Mouse (Mus musculus) common myeloid progenitor, adult 5-6 weeks (primary cell): ENCODE data around the gene Psmb2. TPM values are rescaled to one million over a fixed set of nuclear protein-coding genes. Genes with fewer than 3 reads are reported as not detected.
A peak's percentile ranks its signal among the peaks of the same experiment; 100 is the strongest.

Experiments
- ATAC-seq: replicated peaks from 2 replicates; pipeline ENCODE4 v1.8.0; 2016; ENCODE audit warnings: low read depth, mild to moderate bottlenecking, moderate TSS enrichment, inconsistent platforms; ENCODE audit not compliant: poor library complexity, severe bottlenecking
- total RNA-seq: library from RNA; stranded (forward); fragments of 200-1000, 187-1606 nt; gene quantifications from 2 replicates; pipeline ENCODE4 v1.2.3, GENCODE M21; 2017

Gene Psmb2
- 123 and 134 TPM in 2 replicates for total RNA-seq

GRCm38 (mm10) chr4:126677054-126678003 lies at the start of gene Psmb2:
TSS of gene Psmb2 (plus strand) at chr4:126677630.
- peak; percentile 97 for ATAC-seq

GRCm38 (mm10) chr4:126631922-126632321 lies 45.5 kb upstream of the Psmb2 start:
- ATAC-seq = no peak

GRCm38 (mm10) chr4:126632668-126633067 lies 44.8 kb upstream of the Psmb2 start:
- ATAC-seq = no peak

GRCm38 (mm10) chr4:126636330-126636729 lies 41.1 kb upstream of the Psmb2 start:
- ATAC-seq = no peak

- no peak for ATAC-seq
Observed at GRCm38 (mm10) chr4:126637446-126637845, 40.0 kb upstream of the Psmb2 start.

- ATAC-seq = no peak
Observed at GRCm38 (mm10) chr4:126639339-126639738, 38.1 kb upstream of the Psmb2 start.

GRCm38 (mm10) chr4:126641901-126642300 lies 35.5 kb upstream of the Psmb2 start:
- no peak for ATAC-seq

- no peak for ATAC-seq
Observed at GRCm38 (mm10) chr4:126643815-126644214, 33.6 kb upstream of the Psmb2 start.

GRCm38 (mm10) chr4:126644333-126644963 lies 33.0 kb upstream of the Psmb2 start:
- no peak for ATAC-seq

- no peak for ATAC-seq
Observed at GRCm38 (mm10) chr4:126647996-126648910, 29.2 kb upstream of the Psmb2 start.

- ATAC-seq = no peak
Observed at GRCm38 (mm10) chr4:126653148-126653547, 24.3 kb upstream of the Psmb2 start.

GRCm38 (mm10) chr4:126655356-126655755 lies 22.1 kb upstream of the Psmb2 start:
- ATAC-seq = peak; percentile 77

- ATAC-seq = no peak
Observed at GRCm38 (mm10) chr4:126661249-126661648, 16.2 kb upstream of the Psmb2 start.

- ATAC-seq = no peak
Observed at GRCm38 (mm10) chr4:126667075-126667474, 10.4 kb upstream of the Psmb2 start.

GRCm38 (mm10) chr4:126682298-126682697 lies 4.9 kb downstream of the Psmb2 start:
- no peak; the same call in 1 of the 2 replicates for ATAC-seq

- no peak for ATAC-seq
Observed at GRCm38 (mm10) chr4:126683084-126683483, 5.7 kb downstream of the Psmb2 start.

GRCm38 (mm10) chr4:126689457-126689856 lies 12.0 kb downstream of the Psmb2 start:
- ATAC-seq = no peak

- ATAC-seq = no peak
Observed at GRCm38 (mm10) chr4:126693021-126693420, 15.6 kb downstream of the Psmb2 start.

- no peak for ATAC-seq
Observed at GRCm38 (mm10) chr4:126696908-126697307, 19.5 kb downstream of the Psmb2 start.
